Mouse (Mus musculus): ENCODE measurements around the gene Tln2.

The Tln2 gene

GRCm38 (mm10) chr9:67191488-67192331, 367.8 kb downstream of the Tln2 start:
- peak; percentile 32 for DNase-seq

- DNase-seq, result no peak
These were observed 371.8 kb downstream of the Tln2 start for GRCm38 (mm10) chr9:67187686-67188085.

GRCm38 (mm10) chr9:67187182-67187581, 372.3 kb downstream of the Tln2 start:
- no peak for DNase-seq

DNA sequence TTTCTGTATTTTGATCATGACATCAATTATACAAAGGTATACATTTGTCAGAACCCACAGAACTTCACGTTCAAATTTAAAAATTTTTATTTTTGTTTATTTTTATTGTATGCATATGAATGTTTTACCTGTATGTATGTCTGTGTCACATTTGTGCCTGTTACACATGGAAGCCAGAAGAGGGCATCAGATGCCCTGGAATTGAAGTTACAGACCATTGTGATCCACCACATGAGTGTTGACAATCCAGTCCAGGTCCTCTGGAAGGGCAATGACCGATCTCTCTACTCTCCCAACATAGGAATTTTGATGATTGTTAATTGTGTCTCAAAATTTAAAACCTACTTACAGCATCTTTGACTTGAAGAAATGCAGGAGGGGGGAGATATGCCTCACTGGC, 374.9 kb downstream of the Tln2 start:
- no peak for DNase-seq

GRCm38 (mm10) chr9:67183520-67183919, 376.0 kb downstream of the Tln2 start:
- DNase-seq, result no peak

DNA sequence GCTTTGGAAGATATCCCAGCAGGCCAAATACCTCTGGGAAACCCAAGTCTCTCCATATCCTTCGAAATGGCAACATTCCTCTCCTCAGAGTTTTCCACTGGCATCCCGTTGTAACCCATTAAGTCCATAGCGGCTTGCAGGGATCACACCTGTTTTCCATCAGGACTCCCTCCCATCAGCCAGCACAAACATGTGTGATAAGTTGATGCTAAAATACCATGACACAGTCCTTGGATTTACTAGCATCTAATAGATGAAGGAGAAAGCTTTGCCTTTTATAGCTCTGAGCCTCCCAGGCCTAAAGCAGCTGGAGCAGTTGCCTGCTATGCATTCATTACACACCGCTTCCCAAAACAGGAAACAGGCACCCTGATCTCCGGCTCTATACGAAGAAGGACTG, 377.5 kb downstream of the Tln2 start:
- no peak for DNase-seq

DNA sequence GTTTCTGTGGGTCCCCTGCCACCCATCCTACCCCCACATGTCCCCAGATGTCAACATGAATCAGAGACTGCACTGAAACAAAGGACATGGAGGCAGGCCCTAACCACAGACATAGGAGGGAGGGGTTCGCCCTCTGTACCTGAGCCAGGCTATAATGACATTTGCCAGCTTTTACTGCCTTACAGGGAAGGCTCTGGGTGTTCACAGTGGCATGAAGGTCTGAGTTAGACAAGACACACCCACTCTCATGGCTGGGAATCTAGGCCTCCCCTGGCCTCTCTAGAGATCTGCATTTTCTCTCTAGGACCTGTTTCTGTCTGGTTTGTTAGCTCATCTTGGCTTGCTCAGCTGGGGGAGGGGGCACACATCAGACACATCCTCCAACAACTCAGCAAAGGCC, 380.8 kb downstream of the Tln2 start:
- no peak for DNase-seq

DNA sequence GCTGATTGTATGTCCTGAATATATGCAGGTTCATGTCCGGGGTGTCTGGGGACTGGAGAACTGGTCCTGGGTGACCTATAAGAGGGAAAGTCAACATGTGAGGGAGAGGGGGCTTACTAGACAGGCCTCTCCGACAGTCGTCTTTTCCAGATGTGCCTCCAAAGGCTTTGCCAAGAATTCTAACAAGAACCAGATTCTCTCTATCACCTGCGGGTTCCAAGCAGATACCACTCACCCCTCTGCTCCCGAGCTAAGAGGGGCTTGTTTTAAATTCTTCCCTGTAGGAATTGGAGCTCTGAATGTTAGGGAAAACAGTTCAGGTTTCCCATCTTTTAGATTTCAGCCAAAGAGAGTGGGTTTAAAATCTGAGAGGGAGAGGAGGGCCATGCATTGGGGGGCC, 381.3 kb downstream of the Tln2 start:
- DNase-seq, result no peak

GRCm38 (mm10) chr9:67176073-67176472, 383.4 kb downstream of the Tln2 start:
- DNase-seq, result no peak

GRCm38 (mm10) chr9:67173816-67174215, 385.7 kb downstream of the Tln2 start:
- no peak for DNase-seq

DNA sequence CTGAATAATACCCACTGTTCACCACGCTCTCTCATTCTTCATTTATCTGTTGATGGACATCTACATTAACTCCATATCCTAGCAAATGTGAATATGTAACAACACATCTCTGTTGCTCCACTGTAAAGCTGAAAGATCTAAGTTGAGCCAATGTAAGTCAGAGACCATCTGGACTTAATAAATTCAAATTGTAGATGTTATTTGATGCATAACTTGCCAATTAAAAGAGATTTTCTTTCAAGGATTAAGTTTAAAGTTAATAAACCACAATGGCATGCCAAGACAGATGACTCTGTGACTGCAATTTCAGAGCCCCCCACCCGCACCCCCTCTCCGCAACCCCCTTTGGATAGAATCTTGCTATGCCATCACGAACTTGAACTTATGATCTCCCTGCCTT, 386.3 kb downstream of the Tln2 start:
- no peak for DNase-seq

DNA sequence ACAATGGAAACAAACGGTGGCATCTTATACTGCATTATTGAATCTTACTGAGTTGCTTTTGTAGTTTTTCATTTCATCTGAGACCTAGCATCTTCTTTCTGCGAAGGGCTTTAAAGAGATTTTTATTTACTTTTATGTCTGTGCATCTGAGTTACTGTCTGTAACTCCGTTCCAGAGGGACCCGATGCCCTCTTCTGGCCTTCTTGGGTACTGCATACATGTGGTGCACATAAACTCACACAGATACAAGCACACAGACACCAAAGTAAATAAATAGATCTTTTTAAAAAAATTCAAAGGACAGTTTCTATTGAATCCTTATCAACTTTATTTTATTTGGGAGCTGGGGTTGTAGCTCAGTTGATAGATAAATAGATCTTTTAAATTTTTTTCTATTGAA, 388.1 kb downstream of the Tln2 start:
- no peak for DNase-seq

- DNase-seq, result no peak
These were observed 388.7 kb downstream of the Tln2 start for GRCm38 (mm10) chr9:67170759-67171158.

DNA sequence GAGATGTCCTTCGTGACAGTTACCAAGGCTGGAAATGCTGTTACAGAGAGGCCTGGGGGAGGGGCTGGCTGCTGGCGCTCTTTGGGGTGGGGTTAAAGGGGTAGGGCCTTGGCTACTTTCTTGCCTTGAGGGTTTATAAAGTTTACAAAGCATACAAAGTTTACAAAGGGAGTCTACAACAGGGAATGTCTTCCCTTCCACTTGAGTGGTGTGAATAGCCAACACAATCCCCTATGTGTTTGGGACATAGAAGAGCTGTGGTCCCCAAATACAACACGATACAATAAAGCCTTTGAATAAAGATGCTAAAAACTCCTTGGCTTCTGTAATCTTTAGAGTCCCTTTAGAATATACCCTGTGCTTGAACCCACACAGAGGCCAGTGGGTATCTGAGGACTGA, 389.5 kb downstream of the Tln2 start:
- DNase-seq, result no peak

Measured in retina, postnatal 1 day (tissue).